Mouse (Mus musculus) hindbrain, embryonic 16.5 days (tissue): ENCODE data around the gene Slc12a8. TPM values are rescaled to one million over a fixed set of nuclear protein-coding genes. Genes with fewer than 3 reads are reported as not detected.

ENCODE experiments used
- ATAC-seq: fragments of 200-750 bp; cut with Nextera tagmentation; 2 replicates; pipeline ENCODE4 v1.8.0; 2017; ENCODE audit warnings: moderate TSS enrichment, moderate library complexity
- H3K27ac ChIP-seq: fragments of 300-500 bp; sonication (generic); 2 replicates; pipeline ENCODE4 v1.5.1; 2014; ENCODE audit warnings: low read depth, mild to moderate bottlenecking, control low read depth, low read length, moderate library complexity
- H3K27me3 ChIP-seq: fragments of 300-500 bp; sonication (generic); replicated peaks from 2 replicates; pipeline ENCODE4 v1.6.1; 2014; ENCODE audit warnings: low read length; ENCODE audit not compliant: control insufficient read depth, insufficient read depth
- H3K36me3 ChIP-seq: fragments of 300-500 bp; sonication (generic); 2 replicates; pipeline ENCODE4 v1.6.1; 2014; ENCODE audit warnings: mild to moderate bottlenecking, low read length, moderate library complexity, mixed read lengths; ENCODE audit not compliant: control insufficient read depth, insufficient read depth
- H3K4me1 ChIP-seq: fragments of 300-500 bp; sonication (generic); 2 replicates; pipeline ENCODE4 v1.6.1; 2014; ENCODE audit warnings: low read depth, low read length; ENCODE audit not compliant: control insufficient read depth, insufficient read depth
- H3K4me2 ChIP-seq: fragments of 300-500 bp; sonication (generic); 2 replicates; pipeline ENCODE4 v1.6.1; 2014; ENCODE audit warnings: mild to moderate bottlenecking, low read length, control low read depth, moderate library complexity
- H3K4me3 ChIP-seq: fragments of 300-500 bp; sonication (generic); 2 replicates; pipeline ENCODE4 v1.5.1; 2014; ENCODE audit warnings: mild to moderate bottlenecking, low read length, control low read depth, moderate library complexity
- H3K9ac ChIP-seq: fragments of 300-500 bp; sonication (generic); 2 replicates; pipeline ENCODE4 v1.6.1; 2014; ENCODE audit warnings: low read depth, mild to moderate bottlenecking, control low read depth, low read length, moderate library complexity
- H3K9me3 ChIP-seq: fragments of 300-500 bp; sonication (generic); 2 replicates; pipeline ENCODE4 v1.6.1; 2014; ENCODE audit warnings: mild to moderate bottlenecking, low read length, moderate library complexity; ENCODE audit not compliant: control insufficient read depth
- WGBS: fragments of 180-500 bp; shearing (Covaris S2); extraction: QIAGEN DNeasy Blood & Tissue Kit; methylation state at CpG from one replicate; pipeline ENCODE4 v1.1.7; 2014; 5-methylcytosine and 5-hydroxymethylcytosine counted together
- polyA plus RNA-seq: library from polyadenylated mRNA; unstranded; fragments of >200 nt; fragmentation: Nextera tagmentation; extraction: Ambion mirVana; gene quantifications from 2 replicates; pipeline ENCODE4 v1.2.1, GENCODE M21; 2015

Slc12a8 gene
- polyA plus RNA-seq = 0.94 and 1.5 TPM in 2 replicates

DNA sequence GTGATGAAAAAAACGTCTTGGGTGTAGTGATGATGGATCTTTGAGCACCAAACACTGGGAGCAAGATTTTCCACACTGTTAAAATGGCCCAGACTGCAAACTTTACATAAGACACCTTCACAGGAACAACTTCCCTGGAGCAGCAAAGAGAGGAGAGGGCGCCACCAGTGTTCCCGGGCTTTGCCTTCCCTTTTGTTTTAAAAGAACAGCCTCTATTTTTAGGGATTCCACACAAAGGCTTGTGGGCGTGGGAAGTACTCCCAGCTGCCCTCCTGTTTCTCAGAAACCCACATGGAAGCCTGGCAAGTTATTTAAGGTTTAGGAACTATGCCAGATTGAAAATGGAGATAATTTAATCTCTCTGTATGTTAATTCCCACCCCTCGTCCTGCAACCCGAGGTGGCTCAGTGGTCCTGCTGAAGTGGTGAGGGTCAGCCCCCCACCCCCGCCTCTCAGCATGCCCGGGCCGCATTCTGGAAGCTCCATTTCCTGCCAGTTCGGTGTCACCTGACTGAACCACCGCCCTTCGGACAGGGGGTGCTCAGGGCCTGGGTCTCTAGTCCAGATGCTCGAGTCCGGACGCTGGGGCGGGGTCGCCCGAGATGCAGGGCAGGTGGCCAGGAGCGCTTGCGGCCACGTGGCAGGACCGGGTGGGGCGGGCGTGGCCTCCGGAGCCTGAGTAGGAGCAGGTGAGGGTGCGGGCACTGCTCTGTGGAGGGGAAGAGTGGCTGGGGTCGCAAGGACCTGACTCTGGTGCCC, at the start of gene Slc12a8:
Gene Slc12a8, plus strand, starts transcription at position 522 of the 759 bp plus-strand sequence.
- H3K4me2 ChIP-seq = peak within 1 kb of the TSS; percentile 79
- peaks cover 9% of the 10 kb centered on the region for H3K4me1 ChIP-seq
- ATAC-seq = 0 out of 2 replicates have a peak, but pooled peaks have one; percentile 34
- H3K36me3 ChIP-seq = no peaks in the 10 kb centered on the region
- peak within 1 kb of the TSS; percentile 39 for H3K4me3 ChIP-seq
- no peaks in the 10 kb centered on the region for H3K27me3 ChIP-seq
- 5% methylated on average over 26 of the region's 27 CpGs for WGBS
- no peak within 1 kb of the TSS for H3K27ac ChIP-seq
- no peaks in the 10 kb centered on the region for H3K9me3 ChIP-seq
- H3K9ac ChIP-seq = peak within 1 kb of the TSS; percentile 66

DNA sequence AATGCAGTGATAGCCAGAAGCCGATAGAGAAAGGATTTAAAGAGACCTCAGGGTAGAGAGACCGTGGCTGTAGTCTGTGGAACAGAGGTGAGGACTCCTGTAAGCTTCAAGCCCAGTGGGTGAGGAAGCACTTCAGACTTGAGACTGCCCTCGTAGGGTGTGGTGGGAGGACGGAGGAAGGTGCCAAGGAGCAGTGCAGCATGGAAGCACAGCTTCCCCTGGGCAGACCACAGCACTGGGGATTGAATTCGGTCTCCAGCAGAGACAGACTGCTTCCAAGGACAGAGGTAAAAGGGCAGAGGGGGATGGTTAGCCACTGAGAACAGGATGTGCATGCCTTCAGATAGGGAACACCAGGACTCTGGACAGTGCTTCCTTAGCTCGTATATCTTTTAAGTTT, 49.7 kb upstream of the Slc12a8 start:
- no peak overlapping the region for H3K9ac ChIP-seq
- WGBS = 60% methylated on average over 6 of the region's 6 CpGs

GRCm38 (mm10) chr16:33469973-33470372, 47.2 kb upstream of the Slc12a8 start:
- no peak overlapping the region for H3K4me3 ChIP-seq
- H3K4me1 ChIP-seq = peaks cover 2% of the 10 kb centered on the region; the same call in 1 of the 2 replicates
- 0 out of 2 replicates have a peak, but pooled peaks cover 2% of the 10 kb centered on the region for H3K36me3 ChIP-seq
- H3K4me2 ChIP-seq = no peak overlapping the region
- no peaks in the 10 kb centered on the region for H3K9me3 ChIP-seq
- H3K27ac ChIP-seq = no peak overlapping the region
- H3K27me3 ChIP-seq = no peaks in the 10 kb centered on the region
- no peak for ATAC-seq
- H3K9ac ChIP-seq = no peak overlapping the region

More for the DNA sequence above, 49.7 kb upstream of the Slc12a8 start:
- Histone ChIP-seq H3K27me3 (no peaks in the 10 kb centered on the region), H3K27ac (no peak overlapping the region), H3K36me3 (0 out of 2 replicates have a peak, but pooled peaks cover 2% of the 10 kb centered on the region), H3K4me2 (no peak overlapping the region), H3K4me3 (no peak overlapping the region), H3K9me3 (no peaks in the 10 kb centered on the region), H3K4me1 (peaks cover 2% of the 10 kb centered on the region; the same call in 1 of the 2 replicates)
- peak; percentile 21; the same call in 1 of the 2 replicates for ATAC-seq

DNA sequence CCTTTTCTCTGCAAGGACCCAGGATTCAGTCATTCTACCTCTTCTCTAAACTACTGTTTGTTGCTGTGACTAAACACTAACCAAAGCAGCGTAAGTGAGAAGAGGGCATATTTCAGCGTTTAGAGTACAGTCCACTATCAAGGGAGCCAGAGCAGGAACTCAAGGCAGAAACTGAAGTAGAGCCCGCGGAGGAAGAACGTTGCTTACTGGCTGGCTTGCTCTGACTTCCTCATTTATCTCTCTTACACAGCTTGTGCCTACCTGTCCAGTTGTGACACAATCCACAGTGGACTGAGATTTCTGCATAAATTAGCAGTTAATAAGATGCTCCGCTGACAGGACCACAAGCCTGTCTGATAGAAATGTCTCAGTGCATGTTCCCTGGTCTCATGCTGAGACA, 42.7 kb upstream of the Slc12a8 start:
- Histone ChIP-seq H3K4me3 (no peak overlapping the region), H3K27ac (no peak overlapping the region), H3K9me3 (no peaks in the 10 kb centered on the region), H3K9ac (no peak overlapping the region), H3K36me3 (peaks cover 6% of the 10 kb centered on the region; the same call in 1 of the 2 replicates), H3K4me2 (no peak overlapping the region), H3K27me3 (no peaks in the 10 kb centered on the region), H3K4me1 (no peaks in the 10 kb centered on the region)
- 83% methylated on average over 6 of the region's 6 CpGs for WGBS
- no peak for ATAC-seq

DNA sequence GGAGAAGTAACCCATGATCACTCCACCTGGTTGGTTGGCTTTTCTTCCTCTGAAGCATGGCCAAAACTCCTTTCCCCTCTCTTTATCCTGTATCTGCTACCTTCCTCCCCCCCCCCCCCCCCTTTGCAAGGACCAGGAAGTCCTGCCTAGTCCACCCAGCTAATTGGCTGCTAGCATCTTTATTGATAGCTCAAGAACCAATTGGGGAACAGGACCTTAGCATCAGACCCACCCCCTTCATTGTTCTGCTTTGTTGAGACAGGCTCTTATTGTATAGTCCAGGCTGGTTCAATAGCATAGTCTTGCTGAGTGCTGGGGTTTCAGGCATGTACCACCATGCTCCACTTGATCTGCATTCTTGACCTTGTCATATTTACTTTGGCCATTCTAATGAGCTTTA, 37.2 kb upstream of the Slc12a8 start:
- ATAC-seq = no peak
- no peak overlapping the region for H3K9ac ChIP-seq
- no peak overlapping the region for H3K4me3 ChIP-seq
- H3K4me2 ChIP-seq = no peak overlapping the region
- no peaks in the 10 kb centered on the region for H3K27me3 ChIP-seq
- peaks cover 8% of the 10 kb centered on the region for H3K36me3 ChIP-seq
- no peaks in the 10 kb centered on the region; the same call in 1 of the 2 replicates for H3K9me3 ChIP-seq
- no peaks in the 10 kb centered on the region for H3K4me1 ChIP-seq
- no peak overlapping the region for H3K27ac ChIP-seq

DNA sequence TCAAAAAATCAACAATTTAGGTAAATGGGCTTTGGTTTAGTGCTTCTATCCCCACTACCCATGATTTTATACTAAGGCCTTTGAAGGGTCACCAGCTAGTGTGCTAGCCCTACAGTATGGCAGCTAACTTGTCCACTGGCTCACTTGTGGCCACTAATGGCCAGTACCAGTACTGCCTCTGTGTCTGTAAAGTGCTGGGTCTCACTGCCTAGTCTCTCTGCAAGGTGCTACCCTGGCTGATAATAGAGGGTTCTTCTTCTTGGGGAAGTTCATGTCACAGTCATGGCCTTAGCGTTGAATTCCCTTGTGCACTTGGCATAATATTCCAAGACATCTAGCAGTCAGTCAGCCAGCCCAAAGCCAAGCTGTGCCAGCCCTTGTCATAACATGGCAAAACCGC, 36.0 kb upstream of the Slc12a8 start:
- no peaks in the 10 kb centered on the region; the same call in 1 of the 2 replicates for H3K9me3 ChIP-seq
- peaks cover 2% of the 10 kb centered on the region; the same call in 1 of the 2 replicates for H3K36me3 ChIP-seq
- no peak overlapping the region for H3K4me3 ChIP-seq
- H3K27me3 ChIP-seq = no peaks in the 10 kb centered on the region
- no peak overlapping the region for H3K9ac ChIP-seq
- WGBS = 98% methylated on average over 2 of the region's 2 CpGs
- ATAC-seq = peak; percentile 58; the same call in 1 of the 2 replicates
- no peak overlapping the region for H3K27ac ChIP-seq
- H3K4me2 ChIP-seq = no peak overlapping the region
- no peaks in the 10 kb centered on the region for H3K4me1 ChIP-seq

- WGBS = 92% methylated on average over 3 of the region's 3 CpGs
- Histone ChIP-seq H3K4me2 (no peak overlapping the region), H3K4me1 (no peaks in the 10 kb centered on the region), H3K4me3 (no peak overlapping the region), H3K27me3 (no peaks in the 10 kb centered on the region), H3K27ac (no peak overlapping the region), H3K9ac (no peak overlapping the region), H3K36me3 (peaks cover 2% of the 10 kb centered on the region; the same call in 1 of the 2 replicates), H3K9me3 (no peaks in the 10 kb centered on the region; the same call in 1 of the 2 replicates)
- ATAC-seq = no peak
Measured at GRCm38 (mm10) chr16:33482309-33482708, 34.8 kb upstream of the Slc12a8 start.

- Histone ChIP-seq H3K27ac (no peak overlapping the region), H3K4me3 (no peak overlapping the region), H3K9ac (no peak overlapping the region), H3K36me3 (no peaks in the 10 kb centered on the region), H3K4me2 (no peak overlapping the region), H3K9me3 (no peaks in the 10 kb centered on the region), H3K4me1 (no peaks in the 10 kb centered on the region), H3K27me3 (no peaks in the 10 kb centered on the region)
- 78% methylated on average over 4 of the region's 4 CpGs for WGBS
- no peak for ATAC-seq
Measured at GRCm38 (mm10) chr16:33487709-33488108, 29.4 kb upstream of the Slc12a8 start.

GRCm38 (mm10) chr16:33494374-33494773, 22.8 kb upstream of the Slc12a8 start:
- H3K27ac ChIP-seq = no peak overlapping the region
- no peaks in the 10 kb centered on the region for H3K27me3 ChIP-seq
- ATAC-seq = no peak
- no peaks in the 10 kb centered on the region for H3K9me3 ChIP-seq
- 91% methylated on average over 4 of the region's 4 CpGs for WGBS
- H3K4me2 ChIP-seq = no peak overlapping the region
- H3K4me1 ChIP-seq = no peaks in the 10 kb centered on the region
- no peak overlapping the region for H3K9ac ChIP-seq
- H3K36me3 ChIP-seq = peaks cover 14% of the 10 kb centered on the region
- no peak overlapping the region for H3K4me3 ChIP-seq
